Mouse (Mus musculus) embryonic facial prominence, embryonic 12.5 days (tissue): ENCODE data around the gene Gstp2. TPM values are rescaled to one million over a fixed set of nuclear protein-coding genes. Genes with fewer than 3 reads are reported as not detected.
"Not testable (repeated sequence)": the region's sequence is repeated elsewhere in the genome, so short reads cannot be mapped to it uniquely, and the experiment has no call there.

Experiments
- ATAC-seq: fragments of 200-750 bp; cut with Nextera tagmentation; 2 replicates; pipeline ENCODE4 v1.8.0; 2017; ENCODE audit not compliant: insufficient number of reproducible peaks, insufficient read depth, low FRiP score, low TSS enrichment
- H3K27ac ChIP-seq: fragments of 300-500 bp; sonication (generic); 2 replicates; pipeline ENCODE4 v1.5.1; 2016; ENCODE audit warnings: mild to moderate bottlenecking
- H3K27me3 ChIP-seq: fragments of 300-500 bp; sonication (generic); 2 replicates; pipeline ENCODE4 v1.6.1; 2016; ENCODE audit warnings: mild to moderate bottlenecking, moderate library complexity
- H3K36me3 ChIP-seq: fragments of 300-500 bp; sonication (generic); 2 replicates; pipeline ENCODE4 v1.6.1; 2016; ENCODE audit warnings: mild to moderate bottlenecking
- H3K4me1 ChIP-seq: fragments of 300-500 bp; sonication (generic); 2 replicates; pipeline ENCODE4 v1.6.1; 2016
- H3K4me2 ChIP-seq: fragments of 300-500 bp; sonication (generic); replicated peaks from 2 replicates; pipeline ENCODE4 v1.6.1; 2016; ENCODE audit warnings: mild to moderate bottlenecking, moderate library complexity
- H3K4me3 ChIP-seq: fragments of 300-500 bp; sonication (generic); 2 replicates; pipeline ENCODE4 v1.5.1; 2016; ENCODE audit warnings: mild to moderate bottlenecking
- H3K9ac ChIP-seq: fragments of 300-500 bp; sonication (generic); 2 replicates; pipeline ENCODE4 v1.6.1; 2016; ENCODE audit warnings: mild to moderate bottlenecking, moderate library complexity
- H3K9me3 ChIP-seq: fragments of 300-500 bp; sonication (generic); 2 replicates; pipeline ENCODE4 v1.6.1; 2016; ENCODE audit warnings: mild to moderate bottlenecking, moderate library complexity
- WGBS: fragments of 180-500 bp; shearing (Covaris S2); methylation state at CpG from one replicate; pipeline ENCODE4 v1.1.7; 2016; 5-methylcytosine and 5-hydroxymethylcytosine counted together
- polyA plus RNA-seq: library from polyadenylated mRNA; unstranded; fragments of >200 nt; fragmentation: Nextera tagmentation; extraction: Ambion mirVana; gene quantifications from 2 replicates; pipeline ENCODE4 v1.2.1, GENCODE M21; 2016

Gstp2 gene
- polyA plus RNA-seq, 1 experiment from 2014 or later = 2.8 TPM

DNA sequence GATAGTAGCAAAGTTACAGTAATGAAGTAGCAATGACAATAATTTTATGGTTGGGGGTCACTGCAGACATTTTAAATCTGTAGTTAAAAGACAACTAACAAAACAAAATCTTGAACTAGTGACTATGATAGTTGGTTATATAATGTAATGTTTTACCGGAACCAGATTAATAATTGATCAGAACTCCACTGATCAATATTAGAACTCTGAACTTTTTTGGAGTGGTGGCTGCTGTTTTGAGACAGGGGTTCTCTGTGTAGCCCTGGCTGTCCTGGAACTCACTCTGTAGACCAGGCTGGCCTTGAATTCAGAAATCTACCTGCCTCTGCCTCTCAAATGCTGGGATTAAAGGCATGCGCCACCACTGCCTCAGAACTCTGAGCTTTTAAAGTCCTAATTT, 22.4 kb upstream of the Gstp2 start:
- not testable (repeated sequence) for H3K27ac ChIP-seq, H3K36me3 ChIP-seq, H3K9me3 ChIP-seq, H3K9ac ChIP-seq, H3K4me2 ChIP-seq, H3K4me3 ChIP-seq, H3K27me3 ChIP-seq, ATAC-seq, H3K4me1 ChIP-seq
- WGBS = 90% methylated on average over 2 of the region's 2 CpGs

DNA sequence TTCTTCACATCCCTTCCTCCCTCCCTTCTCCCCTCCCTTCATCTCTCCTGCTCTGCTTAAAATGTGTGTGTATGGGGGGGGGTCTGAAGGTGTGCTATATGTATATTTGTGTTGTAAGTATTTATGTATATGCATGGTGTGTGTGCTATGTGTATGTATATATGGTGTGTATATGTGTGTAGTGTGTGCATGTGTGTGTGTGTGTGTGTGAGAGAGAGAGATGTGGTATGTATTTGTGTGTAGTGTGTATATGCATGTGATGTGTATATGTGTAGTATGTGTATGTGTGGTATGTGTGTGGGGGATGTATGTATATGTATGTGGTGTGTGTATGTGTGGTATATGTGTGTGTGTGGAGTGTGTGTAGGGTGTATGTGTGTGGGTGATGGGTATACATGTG, 21.1 kb upstream of the Gstp2 start:
- no peaks in the 10 kb centered on the region for H3K9me3 ChIP-seq
- H3K4me3 ChIP-seq = no peak overlapping the region
- ATAC-seq = no peak

DNA sequence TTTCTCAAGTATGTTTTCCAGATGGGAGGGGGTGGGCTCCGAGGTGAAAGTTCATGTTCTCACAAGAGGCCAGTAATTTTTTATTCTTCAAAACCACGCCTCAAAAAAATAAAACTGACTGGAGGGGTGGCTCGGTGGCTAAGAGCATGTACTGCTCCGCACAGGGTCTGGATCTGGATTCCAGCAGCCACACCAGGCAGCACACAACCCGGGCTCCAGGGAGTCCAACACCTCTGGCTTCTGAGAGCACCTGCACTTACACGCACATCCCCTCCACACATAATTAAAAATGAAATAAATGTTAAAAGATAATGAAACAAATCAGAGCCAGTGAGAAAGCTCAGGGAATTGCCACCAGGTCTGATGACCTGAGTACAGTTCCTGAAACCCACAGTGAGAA, 20.5 kb upstream of the Gstp2 start:
- Histone ChIP-seq H3K9ac (no peak overlapping the region), H3K36me3 (no peaks in the 10 kb centered on the region), H3K4me3 (no peak overlapping the region), H3K27me3 (no peaks in the 10 kb centered on the region), H3K4me2 (no peak overlapping the region), H3K4me1 (no peaks in the 10 kb centered on the region), H3K9me3 (no peaks in the 10 kb centered on the region), H3K27ac (no peak overlapping the region)
- no peak for ATAC-seq
- 78% methylated on average over 6 of the region's 6 CpGs for WGBS

More for the DNA sequence above, 21.1 kb upstream of the Gstp2 start:
- H3K9ac ChIP-seq = no peak overlapping the region; the same call in 1 of the 2 replicates
- no peaks in the 10 kb centered on the region for H3K4me1 ChIP-seq
- H3K27ac ChIP-seq = no peak overlapping the region
- no peaks in the 10 kb centered on the region for H3K36me3 ChIP-seq
- no peaks in the 10 kb centered on the region for H3K27me3 ChIP-seq
- no peak overlapping the region for H3K4me2 ChIP-seq

DNA sequence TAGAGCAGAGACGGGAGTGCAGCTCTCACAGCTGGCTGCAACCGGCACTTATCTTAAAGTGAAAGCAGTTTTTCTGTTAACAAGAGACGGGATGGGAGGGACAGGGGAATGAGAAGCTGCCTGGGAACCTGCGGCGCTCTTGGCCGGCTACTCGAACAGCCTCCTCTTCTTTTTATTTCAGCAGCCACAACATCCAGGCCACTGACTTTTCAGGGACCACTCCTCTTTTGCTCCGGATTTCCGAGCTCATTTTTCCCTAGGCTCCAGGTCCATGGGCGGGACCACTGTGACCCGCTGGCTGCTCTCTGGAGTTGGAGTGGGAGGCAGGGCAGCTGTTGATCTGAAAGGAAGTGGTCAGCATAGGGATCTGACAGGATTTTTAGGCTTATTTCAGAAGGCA, 18.7 kb upstream of the Gstp2 start:
- WGBS = 26% methylated on average over 3 of the region's 11 CpGs
- not testable (repeated sequence) for H3K9me3 ChIP-seq, ATAC-seq, H3K4me2 ChIP-seq, H3K27me3 ChIP-seq, H3K4me1 ChIP-seq, H3K27ac ChIP-seq, H3K36me3 ChIP-seq, H3K9ac ChIP-seq, H3K4me3 ChIP-seq

DNA sequence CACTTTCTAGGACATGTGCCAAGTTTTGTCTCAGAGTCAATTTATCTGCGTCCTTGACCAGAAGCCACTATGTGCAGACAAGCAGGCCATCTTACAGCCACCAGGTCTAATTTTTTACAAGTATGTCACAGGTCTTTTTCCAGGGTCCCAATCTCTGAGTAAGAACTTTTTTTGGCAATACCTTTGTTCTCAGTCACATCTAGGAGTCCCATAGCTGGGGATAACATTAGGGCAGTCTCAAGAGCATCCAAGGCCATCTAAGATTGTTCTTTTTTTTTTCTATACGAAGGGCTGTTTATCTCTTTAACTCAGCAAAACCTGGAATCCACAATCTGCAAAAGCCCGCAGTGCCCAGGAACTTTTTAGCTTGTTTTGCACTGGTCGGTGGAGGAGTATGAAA, 17.5 kb upstream of the Gstp2 start:
- ATAC-seq, H3K27ac ChIP-seq, H3K9me3 ChIP-seq, H3K36me3 ChIP-seq, H3K4me2 ChIP-seq, H3K27me3 ChIP-seq, H3K9ac ChIP-seq, H3K4me1 ChIP-seq, H3K4me3 ChIP-seq: not testable (repeated sequence)
- 86% methylated on average over 4 of the region's 4 CpGs for WGBS

DNA sequence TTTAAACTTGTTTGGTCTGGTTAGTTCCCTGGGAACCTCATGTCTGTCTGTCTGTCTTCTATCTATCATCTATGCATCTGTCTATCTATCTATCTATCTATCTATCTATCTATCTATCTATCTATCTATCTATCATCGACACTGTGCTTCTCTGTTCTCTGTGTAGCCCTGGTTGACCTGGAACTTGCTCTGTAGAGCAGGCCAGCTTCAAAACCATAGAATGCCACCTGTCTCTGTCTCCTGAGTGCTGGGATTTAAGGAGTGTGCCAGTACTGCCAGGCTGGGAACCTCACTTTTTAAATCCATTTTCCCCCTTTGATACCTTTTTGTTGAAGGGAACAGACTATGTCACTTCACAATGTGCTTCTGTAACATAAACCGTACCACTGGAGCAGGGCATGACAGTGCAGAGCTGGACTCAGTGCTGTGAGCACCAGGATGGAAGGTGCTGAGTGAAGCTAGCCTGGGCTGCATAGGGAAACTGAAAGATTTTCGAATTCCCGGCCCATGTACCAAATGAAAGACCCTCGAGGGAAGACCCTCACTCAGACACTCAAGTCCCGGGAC, 15.2 kb upstream of the Gstp2 start:
- Histone ChIP-seq H3K27ac (no peak overlapping the region), H3K4me2 (no peak overlapping the region), H3K27me3 (no peaks in the 10 kb centered on the region), H3K4me1 (no peaks in the 10 kb centered on the region), H3K36me3 (no peaks in the 10 kb centered on the region), H3K9ac (no peak overlapping the region), H3K9me3 (no peaks in the 10 kb centered on the region), H3K4me3 (no peak overlapping the region)
- 86% methylated on average over 6 of the region's 6 CpGs for WGBS
- ATAC-seq = no peak

DNA sequence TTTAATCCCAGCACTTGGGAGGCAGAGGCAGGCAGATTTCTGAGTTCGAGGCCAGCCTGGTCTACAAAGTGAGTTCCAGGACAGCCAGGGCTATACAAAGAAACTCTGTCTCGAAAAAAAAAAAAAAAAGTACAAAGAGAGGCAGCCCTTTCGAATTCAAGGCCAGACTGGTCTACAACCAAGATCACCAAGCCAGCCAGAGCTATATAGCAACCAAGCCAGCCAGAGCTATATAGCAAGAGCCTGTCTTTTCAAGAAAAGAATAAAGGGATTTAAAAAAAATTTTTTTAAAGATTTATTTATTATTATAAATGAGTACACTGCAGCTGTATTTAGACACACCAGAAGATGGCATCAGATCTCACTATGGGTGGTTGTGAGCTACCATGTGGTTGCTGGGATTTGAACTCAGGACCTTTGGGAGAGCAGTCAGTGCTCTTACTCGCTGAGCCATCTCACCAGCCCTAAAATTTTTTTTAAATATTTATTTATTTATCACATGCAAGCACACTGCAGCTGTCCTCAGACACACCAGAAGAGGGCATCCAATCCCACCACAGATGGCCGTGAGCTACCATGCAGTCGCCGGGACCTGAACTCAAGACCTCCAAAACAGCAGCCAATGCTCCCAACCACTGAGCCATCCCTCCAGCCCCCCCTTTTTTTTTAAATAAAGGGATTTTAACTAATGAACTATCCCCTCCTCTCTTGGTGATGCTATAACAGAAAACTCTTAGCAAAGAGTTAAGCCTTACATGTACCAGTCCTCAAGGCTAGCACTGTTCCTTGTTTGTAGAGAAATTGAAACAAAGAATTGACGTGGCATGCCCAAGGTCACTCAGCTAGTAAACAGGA, 14.4 kb upstream of the Gstp2 start:
- not testable (repeated sequence) for H3K9ac ChIP-seq, H3K4me2 ChIP-seq, H3K4me1 ChIP-seq, H3K27me3 ChIP-seq, H3K36me3 ChIP-seq, H3K27ac ChIP-seq, ATAC-seq, H3K9me3 ChIP-seq, H3K4me3 ChIP-seq
- 87% methylated on average over 8 of the region's 8 CpGs for WGBS

DNA sequence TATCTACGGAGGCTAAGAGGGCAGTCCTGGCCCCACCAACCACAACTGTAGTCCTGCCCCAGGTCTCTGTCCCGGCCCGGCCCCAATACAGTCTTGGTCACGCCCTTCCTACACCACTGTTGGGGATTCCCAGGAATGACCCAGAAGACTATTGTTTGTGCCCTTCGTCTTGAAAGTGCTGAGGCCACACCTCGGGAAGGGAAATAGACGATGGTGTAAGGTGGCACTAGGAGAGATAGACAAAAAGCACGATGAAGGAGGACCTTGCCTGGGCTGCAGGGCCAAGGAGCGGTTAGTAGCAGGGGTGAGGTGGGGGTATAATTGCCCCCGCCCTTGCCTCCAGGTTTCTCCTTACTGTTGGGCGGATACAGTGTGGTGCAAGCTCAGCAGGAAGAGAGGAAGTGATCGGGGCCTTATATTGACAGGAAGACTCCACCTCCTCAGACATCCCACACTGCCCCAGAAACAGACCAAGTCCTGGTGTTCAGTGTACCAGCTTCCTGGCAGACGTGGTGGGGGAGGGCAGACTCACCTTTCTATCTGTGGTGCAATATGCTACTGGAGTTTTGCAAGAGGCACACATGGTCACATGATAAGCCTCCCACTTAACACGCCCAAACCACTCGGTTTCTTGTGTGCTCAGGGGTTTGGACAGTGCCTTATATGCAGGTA, 13.4 kb upstream of the Gstp2 start, which contains the start of gene Gstp3:
Gene Gstp3, minus strand, starts transcription at position 501 of the 672 bp plus-strand sequence.
- no peaks in the 10 kb centered on the region for H3K9me3 ChIP-seq
- no peak within 1 kb of the TSS for H3K4me2 ChIP-seq
- H3K4me1 ChIP-seq = 0 out of 2 replicates have a peak, but pooled peaks cover 3% of the 10 kb centered on the region
- ATAC-seq = no peak
- no peak within 1 kb of the TSS for H3K4me3 ChIP-seq
- no peak within 1 kb of the TSS for H3K9ac ChIP-seq
- H3K27me3 ChIP-seq = no peaks in the 10 kb centered on the region
- no peak within 1 kb of the TSS for H3K27ac ChIP-seq
- no peaks in the 10 kb centered on the region for H3K36me3 ChIP-seq
- 81% methylated on average over 15 of the region's 15 CpGs for WGBS

DNA sequence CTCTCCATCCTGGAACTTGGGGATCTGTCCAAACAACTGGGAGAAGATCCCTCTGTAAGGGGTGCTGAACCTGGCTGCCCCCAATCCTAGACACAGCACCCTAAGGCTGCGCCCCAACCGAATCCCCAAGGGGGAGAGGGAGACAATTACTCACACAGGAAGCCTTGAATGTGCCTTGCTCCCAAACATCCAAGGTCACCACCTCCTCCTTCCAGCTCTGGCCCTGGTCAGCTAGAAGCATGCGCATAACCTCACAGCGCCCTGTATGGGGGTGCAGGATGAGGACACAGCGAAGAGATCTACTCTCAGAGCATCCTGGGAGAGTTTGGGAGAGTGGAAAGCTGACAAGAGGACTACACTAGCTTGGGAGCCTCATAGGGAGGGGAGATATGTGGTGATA, 12.8 kb upstream of the Gstp2 start:
- no peak for ATAC-seq
- H3K4me1 ChIP-seq = 0 out of 2 replicates have a peak, but pooled peaks cover 3% of the 10 kb centered on the region
- H3K27ac ChIP-seq = no peak overlapping the region
- no peak overlapping the region for H3K9ac ChIP-seq
- no peaks in the 10 kb centered on the region for H3K36me3 ChIP-seq
- no peak overlapping the region for H3K4me2 ChIP-seq
- H3K9me3 ChIP-seq = no peaks in the 10 kb centered on the region
- H3K4me3 ChIP-seq = no peak overlapping the region
- 87% methylated on average over 5 of the region's 5 CpGs for WGBS
- H3K27me3 ChIP-seq = no peaks in the 10 kb centered on the region

DNA sequence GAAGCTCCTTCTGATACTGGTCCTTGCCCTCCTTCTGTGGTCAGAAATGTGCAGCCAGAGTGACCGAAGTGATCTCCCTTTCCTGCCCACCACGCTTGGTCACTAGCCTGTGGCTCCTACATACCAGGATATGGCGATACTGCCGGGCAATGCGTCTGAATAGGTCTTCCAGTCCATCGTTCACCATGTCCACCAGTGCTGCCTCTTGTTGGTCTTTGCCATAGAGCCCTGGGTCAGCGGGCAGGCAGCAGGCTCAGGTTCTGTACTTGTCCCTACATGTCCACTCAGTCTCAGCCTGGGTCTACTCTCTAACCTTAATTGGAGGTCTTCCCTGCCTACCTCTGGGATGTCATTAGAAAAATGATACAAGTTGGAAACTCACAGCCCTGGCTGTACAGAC, 12.1 kb upstream of the Gstp2 start:
- Histone ChIP-seq H3K4me3 (no peak overlapping the region), H3K36me3 (no peaks in the 10 kb centered on the region), H3K27ac (no peak overlapping the region), H3K4me1 (0 out of 2 replicates have a peak, but pooled peaks cover 3% of the 10 kb centered on the region), H3K9me3 (no peaks in the 10 kb centered on the region), H3K4me2 (no peak overlapping the region), H3K27me3 (no peaks in the 10 kb centered on the region), H3K9ac (no peak overlapping the region)
- WGBS = 94% methylated on average over 7 of the region's 7 CpGs
- ATAC-seq = no peak

DNA sequence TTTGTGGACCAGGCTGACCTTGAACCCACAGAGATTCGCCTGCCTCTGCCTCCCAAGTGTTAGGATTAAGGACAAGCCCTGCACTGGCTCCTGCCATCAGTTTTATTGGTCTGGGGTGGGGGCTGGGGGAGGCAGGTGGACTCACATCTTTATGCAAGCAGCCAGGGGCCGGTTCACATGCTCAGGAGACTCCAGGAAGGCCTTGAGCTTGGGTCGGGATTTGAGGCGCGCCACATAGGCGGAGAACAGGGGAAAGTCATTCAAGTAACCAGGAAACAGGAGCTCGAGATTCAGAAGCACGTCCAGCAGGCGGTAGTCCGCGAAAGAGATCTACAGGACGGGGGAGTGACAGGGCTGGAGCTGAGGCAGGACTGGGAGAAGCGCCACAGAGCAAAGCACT, 11.6 kb upstream of the Gstp2 start:
- no peak overlapping the region for H3K4me2 ChIP-seq
- no peak overlapping the region for H3K27ac ChIP-seq
- no peaks in the 10 kb centered on the region for H3K27me3 ChIP-seq
- 0 out of 2 replicates have a peak, but pooled peaks cover 3% of the 10 kb centered on the region for H3K4me1 ChIP-seq
- ATAC-seq = no peak
- 80% methylated on average over 13 of the region's 13 CpGs for WGBS
- no peak overlapping the region for H3K9ac ChIP-seq
- H3K36me3 ChIP-seq = no peaks in the 10 kb centered on the region
- H3K4me3 ChIP-seq = no peak overlapping the region
- no peaks in the 10 kb centered on the region for H3K9me3 ChIP-seq

DNA sequence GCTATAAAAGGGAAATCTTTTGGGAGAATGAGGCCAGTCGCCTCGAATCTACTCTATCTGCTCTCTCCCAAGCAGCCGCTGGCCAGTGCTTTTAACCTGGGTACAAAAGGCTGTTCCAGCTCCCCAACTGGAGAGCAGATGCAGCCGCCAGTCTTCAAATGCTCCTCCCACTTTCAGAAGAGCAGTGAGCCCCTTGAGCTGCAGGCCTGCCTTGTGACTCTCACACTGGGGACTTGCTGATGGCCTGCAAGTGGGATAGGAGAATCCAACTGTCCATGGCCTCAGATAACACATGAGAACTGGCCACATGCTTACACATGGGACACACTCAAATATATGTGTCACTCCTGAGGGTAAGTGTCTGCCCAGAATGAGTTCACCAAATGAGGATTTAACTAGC, 10.9 kb upstream of the Gstp2 start:
- Histone ChIP-seq H3K4me1 (0 out of 2 replicates have a peak, but pooled peaks cover 3% of the 10 kb centered on the region), H3K4me3 (no peak overlapping the region), H3K9ac (no peak overlapping the region), H3K9me3 (no peaks in the 10 kb centered on the region), H3K36me3 (no peaks in the 10 kb centered on the region), H3K4me2 (no peak overlapping the region), H3K27me3 (no peaks in the 10 kb centered on the region), H3K27ac (no peak overlapping the region)
- ATAC-seq = no peak
- 48% methylated on average over 4 of the region's 4 CpGs for WGBS
